In genomic region chr7:35349886-35350684, GRCm38 (mm10) we compare ENCODE assay signal across 16 mouse cellular contexts. TPM values are rescaled to one million over a fixed set of nuclear protein-coding genes. Genes with fewer than 3 reads are reported as not detected.
DNase-seq lines count a peak whose midpoint lies in the region; ATAC-seq and TF ChIP-seq lines count a peak whose summit lies in the region.
"Had no signal": no experiment of that assay in that cellular context is flagged by ENCODE, and none has a peak within 500 bp of the region (broad histone marks: within the 10 kb centered on the region; RNA-seq: fewer than 3 reads in every experiment).

No protein-coding gene starts in this region.

- DNase-seq in lung, postnatal 0 days (ENCODE audit: low spot score), result peak; percentile 17
- DNase-seq in lung, postnatal 4 days, result no peak
- peak; percentile 19 for DNase-seq in kidney, postnatal 10 days
- peak; percentile 78 for DNase-seq in yolk sac, embryonic 10.5 days (ENCODE audit: low spot score)
- no peak for DNase-seq in adrenal gland, postnatal 36 days
- DNase-seq: adrenal gland, postnatal 25 days; cerebellum, postnatal 10 days; heart, postnatal 10 days; thymus, adult 2 months had no signal

- H3K9ac ChIP-seq in lung, postnatal 0 days (replicated peaks; ENCODE audit: low read depth), result no peak overlapping the region
- H3K9ac ChIP-seq in liver, embryonic 15.5 days, result no peak overlapping the region
- no peak overlapping the region for H3K9ac ChIP-seq in hindbrain, embryonic 13.5 days
- H3K9ac ChIP-seq: forebrain, embryonic 15.5 days; hindbrain, embryonic 14.5 days; midbrain, embryonic 12.5 days had no signal

- TF ChIP-seq EP300 in lung, postnatal 0 days (IDR thresholded peaks at IDR 0.05), result no peak

- no peaks in the 10 kb centered on the region for H3K4me1 ChIP-seq in lung, postnatal 0 days (ENCODE audit: insufficient read depth, low read depth, low read length)
- H3K4me1 ChIP-seq in liver, embryonic 15.5 days (replicated peaks), result peaks cover 18% of the 10 kb centered on the region
- H3K4me1 ChIP-seq in hindbrain, embryonic 13.5 days (replicated peaks), result no peaks in the 10 kb centered on the region
- H3K4me1 ChIP-seq: forebrain, embryonic 15.5 days; midbrain, embryonic 12.5 days had no signal

- no peaks in the 10 kb centered on the region for H3K9me3 ChIP-seq in lung, postnatal 0 days (ENCODE audit: low read length)
- no peaks in the 10 kb centered on the region for H3K9me3 ChIP-seq in liver, embryonic 15.5 days (replicated peaks)
- H3K9me3 ChIP-seq in hindbrain, embryonic 13.5 days, result no peaks in the 10 kb centered on the region
- H3K9me3 ChIP-seq: forebrain, embryonic 15.5 days; heart, embryonic 10.5 days; midbrain, embryonic 12.5 days had no signal

- H3K4me3 ChIP-seq in lung, postnatal 0 days (ENCODE audit: low read depth, low read length), result no peak overlapping the region
- H3K4me3 ChIP-seq in liver, embryonic 15.5 days (replicated peaks), result no peak overlapping the region
- no peak overlapping the region for H3K4me3 ChIP-seq in hindbrain, embryonic 13.5 days
- H3K4me3 ChIP-seq: forebrain, embryonic 15.5 days; heart, embryonic 10.5 days; midbrain, embryonic 12.5 days had no signal

- TF ChIP-seq CTCF in lung, postnatal 0 days (IDR thresholded peaks at IDR 0.05), result no peak

- 78% methylated on average over 8 of the region's 8 CpGs for WGBS in lung, postnatal 0 days
- 63% methylated on average over 8 of the region's 8 CpGs for WGBS in liver, embryonic 15.5 days (ENCODE audit: insufficient replicate concordance)
- 93% methylated on average over 8 of the region's 8 CpGs for WGBS in hindbrain, embryonic 13.5 days

- H3K27ac ChIP-seq in lung, postnatal 0 days (ENCODE audit: low read length), result no peak overlapping the region
- H3K27ac ChIP-seq in liver, embryonic 15.5 days (replicated peaks), result peak overlapping the region; percentile 72
- no peak overlapping the region for H3K27ac ChIP-seq in hindbrain, embryonic 13.5 days
- H3K27ac ChIP-seq: forebrain, embryonic 15.5 days; heart, embryonic 10.5 days; hindbrain, embryonic 14.5 days; midbrain, embryonic 12.5 days had no signal

- H3K36me3 ChIP-seq in lung, postnatal 0 days (ENCODE audit: insufficient read depth, low read length), result no peaks in the 10 kb centered on the region
- no peaks in the 10 kb centered on the region for H3K36me3 ChIP-seq in liver, embryonic 15.5 days (replicated peaks)
- H3K36me3 ChIP-seq in hindbrain, embryonic 13.5 days, result no peaks in the 10 kb centered on the region
- H3K36me3 ChIP-seq: forebrain, embryonic 15.5 days; midbrain, embryonic 12.5 days had no signal

- no peak for ATAC-seq in lung, postnatal 0 days
- ATAC-seq in liver, embryonic 15.5 days (ENCODE audit: insufficient read depth), result peak; percentile 55; the same call in 1 of the 2 replicates
- ATAC-seq in activated CD4-positive, CD25-positive, alpha-beta regulatory T cell, adult 4 months, result no peak
- ATAC-seq in hindbrain, embryonic 13.5 days (ENCODE audit: low FRiP score), result no peak
- ATAC-seq: forebrain, embryonic 15.5 days had no signal

- no peaks in the 10 kb centered on the region for H3K27me3 ChIP-seq in lung, postnatal 0 days (replicated peaks; ENCODE audit: insufficient read depth, low read length)
- H3K27me3 ChIP-seq in liver, embryonic 15.5 days, result no peaks in the 10 kb centered on the region
- no peaks in the 10 kb centered on the region for H3K27me3 ChIP-seq in hindbrain, embryonic 13.5 days
- H3K27me3 ChIP-seq: forebrain, embryonic 15.5 days; midbrain, embryonic 12.5 days had no signal

- no peak overlapping the region for H3K4me2 ChIP-seq in lung, postnatal 0 days (replicated peaks; ENCODE audit: low read depth, low read length)
- no peak overlapping the region for H3K4me2 ChIP-seq in liver, embryonic 15.5 days
- no peak overlapping the region for H3K4me2 ChIP-seq in hindbrain, embryonic 13.5 days
- H3K4me2 ChIP-seq: forebrain, embryonic 15.5 days; hindbrain, embryonic 14.5 days; midbrain, embryonic 12.5 days had no signal

RNA-seq across cellular contexts. Expression of gene Rhpn2, which starts 16.1 kb away (rescaled TPM):
- polyA plus RNA-seq in lung, postnatal 0 days (2015; fragmentation: Nextera tagmentation; extraction: Ambion mirVana), result 4.6 and 5.5 TPM in 2 replicates
- 5.0 and 6.6 TPM in 2 replicates for polyA plus RNA-seq in liver, embryonic 15.5 days (2015; fragmentation: Nextera tagmentation; extraction: Ambion mirVana)
- polyA plus RNA-seq in activated CD4-positive, CD25-positive, alpha-beta regulatory T cell, adult 4 months (2017; shearing (Covaris generic)), result under 1 TPM; 0.29 to 0.36 TPM
- polyA plus RNA-seq in hindbrain, embryonic 13.5 days (2015; fragmentation: Nextera tagmentation; extraction: Ambion mirVana), result 3.4 and 3.9 TPM in 2 replicates
- total RNA-seq in adrenal gland, postnatal 36 days (2021), result 1 to 10 TPM; 1.7 to 2.9 TPM

RNA-seq across cellular contexts. Expression of gene Gpatch1, which starts 31.8 kb away (rescaled TPM):
- polyA plus RNA-seq in lung, postnatal 0 days (2015; fragmentation: Nextera tagmentation; extraction: Ambion mirVana), result 12.9 and 13.6 TPM in 2 replicates
- polyA plus RNA-seq in liver, embryonic 15.5 days (2015; fragmentation: Nextera tagmentation; extraction: Ambion mirVana), result 5.6 and 5.7 TPM in 2 replicates
- 10 to 100 TPM; 20.9 to 25.5 TPM for polyA plus RNA-seq in activated CD4-positive, CD25-positive, alpha-beta regulatory T cell, adult 4 months (2017; shearing (Covaris generic))
- polyA plus RNA-seq in hindbrain, embryonic 13.5 days (2015; fragmentation: Nextera tagmentation; extraction: Ambion mirVana), result 20.7 and 21.4 TPM in 2 replicates
- total RNA-seq in adrenal gland, postnatal 36 days (2021), result 10 to 100 TPM; 14.9 to 17.5 TPM

RNA-seq across cellular contexts. Expression of gene Faap24, which starts 46.6 kb away (rescaled TPM):
- 10.5 and 11.1 TPM in 2 replicates for polyA plus RNA-seq in lung, postnatal 0 days (2015; fragmentation: Nextera tagmentation; extraction: Ambion mirVana)
- polyA plus RNA-seq in liver, embryonic 15.5 days (2015; fragmentation: Nextera tagmentation; extraction: Ambion mirVana), result 18.5 and 19.7 TPM in 2 replicates
- polyA plus RNA-seq in activated CD4-positive, CD25-positive, alpha-beta regulatory T cell, adult 4 months (2017; shearing (Covaris generic)), result 10 to 100 TPM; 28.4 to 33.7 TPM
- polyA plus RNA-seq in hindbrain, embryonic 13.5 days (2015; fragmentation: Nextera tagmentation; extraction: Ambion mirVana), result 19.3 and 23.0 TPM in 2 replicates
- total RNA-seq in adrenal gland, postnatal 36 days (2021), result 1 to 10 TPM; 6.7 to 8.4 TPM

RNA-seq across cellular contexts. Expression of gene Cep89, which starts 46.8 kb away (rescaled TPM):
- polyA plus RNA-seq in lung, postnatal 0 days (2015; fragmentation: Nextera tagmentation; extraction: Ambion mirVana), result 10.7 and 14.3 TPM in 2 replicates
- 19.1 and 19.4 TPM in 2 replicates for polyA plus RNA-seq in liver, embryonic 15.5 days (2015; fragmentation: Nextera tagmentation; extraction: Ambion mirVana)
- 10 to 100 TPM; 11.8 to 15.1 TPM for polyA plus RNA-seq in activated CD4-positive, CD25-positive, alpha-beta regulatory T cell, adult 4 months (2017; shearing (Covaris generic))
- polyA plus RNA-seq in hindbrain, embryonic 13.5 days (2015; fragmentation: Nextera tagmentation; extraction: Ambion mirVana), result 29.6 and 30.5 TPM in 2 replicates
- 10 to 100 TPM; 17.0 to 17.7 TPM for total RNA-seq in adrenal gland, postnatal 36 days (2021)

Comparison
In these comparisons a context has a peak if more than half of its experiments do, and no peak if none do; other contexts are left out.
1. DNase-seq: peak in lung, postnatal 0 days (single experiment), kidney, postnatal 10 days (single experiment) and yolk sac, embryonic 10.5 days (single experiment); none in lung, postnatal 4 days (0 of 2) and adrenal gland, postnatal 36 days (0 of 2).